9 mouse cellular contexts compared by ENCODE assay signal in genomic region chr3:133754006-133754910, GRCm38 (mm10).
DNase-seq lines count a peak whose midpoint lies in the region; ATAC-seq and TF ChIP-seq lines count a peak whose summit lies in the region.
"Had no signal": no experiment of that assay in that cellular context is flagged by ENCODE, and none has a peak within 500 bp of the region (broad histone marks: within the 10 kb centered on the region; RNA-seq: fewer than 3 reads in every experiment).

No protein-coding gene starts in this region.

- no peak for TF ChIP-seq CTCF in hindbrain, postnatal 0 days (IDR thresholded peaks at IDR 0.05; ENCODE audit: low read depth)

- H3K27me3 ChIP-seq in kidney, embryonic 14.5 days (ENCODE audit: control insufficient read depth, insufficient read depth, low read length), result no peaks in the 10 kb centered on the region
- H3K27me3 ChIP-seq in embryonic facial prominence, embryonic 12.5 days, result no peaks in the 10 kb centered on the region
- 0 out of 2 replicates have a peak, but pooled peaks cover 5% of the 10 kb centered on the region for H3K27me3 ChIP-seq in hindbrain, postnatal 0 days (ENCODE audit: insufficient read depth, low read length)
- H3K27me3 ChIP-seq in neural tube, embryonic 14.5 days (ENCODE audit: control insufficient read depth, insufficient read depth, low read length), result no peaks in the 10 kb centered on the region
- H3K27me3 ChIP-seq: liver, embryonic 15.5 days had no signal

- no peak overlapping the region for H3K4me3 ChIP-seq in kidney, embryonic 14.5 days (ENCODE audit: low read length)
- no peak overlapping the region for H3K4me3 ChIP-seq in embryonic facial prominence, embryonic 12.5 days
- H3K4me3 ChIP-seq in hindbrain, postnatal 0 days (ENCODE audit: low read length), result peak overlapping the region; percentile 13; the same call in 1 of the 2 replicates
- H3K4me3 ChIP-seq in neural tube, embryonic 14.5 days (ENCODE audit: low read depth, low read length), result no peak overlapping the region
- H3K4me3 ChIP-seq: liver, embryonic 15.5 days had no signal

- H3K27ac ChIP-seq in kidney, embryonic 14.5 days (ENCODE audit: low read depth, low read length), result 0 out of 2 replicates have a peak overlapping the region, but pooled peaks have one; percentile 24
- H3K27ac ChIP-seq in embryonic facial prominence, embryonic 12.5 days, result 0 out of 2 replicates have a peak overlapping the region, but pooled peaks have one; percentile 30
- no peak overlapping the region for H3K27ac ChIP-seq in hindbrain, postnatal 0 days
- peak overlapping the region; percentile 60 for H3K27ac ChIP-seq in neural tube, embryonic 14.5 days (ENCODE audit: low read depth, low read length)
- H3K27ac ChIP-seq: liver, embryonic 15.5 days had no signal

- H3K36me3 ChIP-seq in kidney, embryonic 14.5 days (ENCODE audit: control insufficient read depth, insufficient read depth, low read length), result no peaks in the 10 kb centered on the region
- H3K36me3 ChIP-seq in embryonic facial prominence, embryonic 12.5 days, result no peaks in the 10 kb centered on the region
- no peaks in the 10 kb centered on the region for H3K36me3 ChIP-seq in hindbrain, postnatal 0 days (ENCODE audit: insufficient read depth, low read length)
- H3K36me3 ChIP-seq in neural tube, embryonic 14.5 days (ENCODE audit: control insufficient read depth, insufficient read depth, low read length), result no peaks in the 10 kb centered on the region
- H3K36me3 ChIP-seq: liver, embryonic 15.5 days had no signal

- no peak overlapping the region for H3K4me2 ChIP-seq in kidney, embryonic 14.5 days (replicated peaks; ENCODE audit: low read depth, low read length)
- H3K4me2 ChIP-seq in embryonic facial prominence, embryonic 12.5 days (replicated peaks), result peak overlapping the region; percentile 37
- H3K4me2 ChIP-seq in hindbrain, postnatal 0 days (ENCODE audit: low read depth, low read length), result peak overlapping the region; percentile 51
- H3K4me2 ChIP-seq in neural tube, embryonic 14.5 days (ENCODE audit: low read depth, low read length), result peak overlapping the region; percentile 33
- H3K4me2 ChIP-seq: liver, embryonic 15.5 days had no signal

- no peaks in the 10 kb centered on the region for H3K9me3 ChIP-seq in kidney, embryonic 14.5 days (ENCODE audit: control insufficient read depth, low read length)
- no peaks in the 10 kb centered on the region for H3K9me3 ChIP-seq in embryonic facial prominence, embryonic 12.5 days
- H3K9me3 ChIP-seq in hindbrain, postnatal 0 days (ENCODE audit: low read length), result no peaks in the 10 kb centered on the region
- H3K9me3 ChIP-seq in neural tube, embryonic 14.5 days (ENCODE audit: control insufficient read depth, low read length), result no peaks in the 10 kb centered on the region
- H3K9me3 ChIP-seq: liver, embryonic 15.5 days had no signal

- no peak overlapping the region for H3K9ac ChIP-seq in kidney, embryonic 14.5 days (ENCODE audit: low read depth, low read length)
- H3K9ac ChIP-seq in embryonic facial prominence, embryonic 12.5 days, result no peak overlapping the region
- 0 out of 2 replicates have a peak overlapping the region, but pooled peaks have one; percentile 3 for H3K9ac ChIP-seq in hindbrain, postnatal 0 days (replicated peaks; ENCODE audit: low read length)
- no peak overlapping the region for H3K9ac ChIP-seq in neural tube, embryonic 14.5 days (replicated peaks; ENCODE audit: low read depth, low read length)
- H3K9ac ChIP-seq: liver, embryonic 15.5 days had no signal

- 17% methylated on average over 14 of the region's 14 CpGs for WGBS in kidney, embryonic 14.5 days
- 22% methylated on average over 14 of the region's 14 CpGs for WGBS in embryonic facial prominence, embryonic 12.5 days
- WGBS in hindbrain, postnatal 0 days, result 13% methylated on average over 14 of the region's 14 CpGs
- 14% methylated on average over 14 of the region's 14 CpGs for whole genome bisulfite sequencing in neural tube, embryonic 14.5 days

- H3K4me1 ChIP-seq in kidney, embryonic 14.5 days (ENCODE audit: control insufficient read depth, insufficient read depth, low read length), result peaks cover 39% of the 10 kb centered on the region
- peaks cover 19% of the 10 kb centered on the region for H3K4me1 ChIP-seq in embryonic facial prominence, embryonic 12.5 days
- peaks cover 10% of the 10 kb centered on the region for H3K4me1 ChIP-seq in hindbrain, postnatal 0 days (ENCODE audit: insufficient read depth, low read length)
- H3K4me1 ChIP-seq in neural tube, embryonic 14.5 days (ENCODE audit: control insufficient read depth, insufficient read depth, low read length), result peaks cover 17% of the 10 kb centered on the region
- H3K4me1 ChIP-seq: liver, embryonic 15.5 days had no signal

- DNase-seq in kidney, adult 9 months, result no peak
- DNase-seq in hindbrain, postnatal 0 days (ENCODE audit: low spot score), result peak; percentile 73
- no peak for DNase-seq in gastrocnemius, adult 18-20 months (ENCODE audit: low spot score)
- DNase-seq in ovary, postnatal 14 days (ENCODE audit: low spot score), result no peak
- no peak for DNase-seq in thymus, postnatal 36 days

- peak; percentile 17; the same call in 1 of the 2 replicates for ATAC-seq in kidney, embryonic 14.5 days (ENCODE audit: low FRiP score, low TSS enrichment)
- peak; percentile 44; the same call in 1 of the 2 replicates for ATAC-seq in embryonic facial prominence, embryonic 12.5 days (ENCODE audit: insufficient number of reproducible peaks, insufficient read depth, low FRiP score, low TSS enrichment)
- ATAC-seq in hindbrain, postnatal 0 days, result peak; percentile 58
- ATAC-seq in neural tube, embryonic 14.5 days (ENCODE audit: low read depth), result peak; percentile 74

Comparison
In these comparisons a context has a peak if more than half of its experiments do, and no peak if none do; other contexts are left out.
1. ATAC-seq: peak in every context shown above with its lines; median percentile 74 in neural tube, embryonic 14.5 days; 58 in hindbrain, postnatal 0 days; 44 in embryonic facial prominence, embryonic 12.5 days; 17 in kidney, embryonic 14.5 days.